In genomic region chr7:128296514-128296913, GRCm38 (mm10) we compare ENCODE assay signal across 12 mouse cellular contexts. TPM values are rescaled to one million over a fixed set of nuclear protein-coding genes. Genes with fewer than 3 reads are reported as not detected.
A peak's percentile ranks its signal among the peaks of the same experiment; 100 is the strongest.
DNase-seq lines count a peak whose midpoint lies in the region; ATAC-seq lines count a peak whose summit lies in the region.
"Had no signal": no experiment of that assay in that cellular context is flagged by ENCODE, and none has a peak within 500 bp of the region (broad histone marks: within the 10 kb centered on the region; RNA-seq: fewer than 3 reads in every experiment).

No protein-coding gene starts in this region.

- H3K27ac ChIP-seq in heart, embryonic 11.5 days (ENCODE audit: low read depth, low read length), result no peak overlapping the region
- no peak overlapping the region for H3K27ac ChIP-seq in midbrain, embryonic 10.5 days (replicated peaks)
- H3K27ac ChIP-seq in midbrain, embryonic 14.5 days (replicated peaks; ENCODE audit: low read depth, low read length), result no peak overlapping the region
- no peak overlapping the region for H3K27ac ChIP-seq in limb, embryonic 12.5 days
- no peak overlapping the region for H3K27ac ChIP-seq in stomach, embryonic 14.5 days (ENCODE audit: low read length)

- no peak; the same call in 1 of the 2 replicates for ATAC-seq in heart, embryonic 11.5 days (replicated peaks; ENCODE audit: insufficient number of reproducible peaks, low FRiP score, low TSS enrichment)
- no peak for ATAC-seq in midbrain, embryonic 14.5 days (ENCODE audit: low FRiP score, low TSS enrichment)
- ATAC-seq in limb, embryonic 12.5 days (ENCODE audit: insufficient number of reproducible peaks, insufficient read depth, low FRiP score, low TSS enrichment, low read depth), result no peak
- no peak for ATAC-seq in stomach, embryonic 14.5 days (ENCODE audit: insufficient number of reproducible peaks, insufficient read depth, low FRiP score, low read depth)

- no peak for DNase-seq in heart, postnatal 36 days
- DNase-seq in midbrain, embryonic 10.5 days (ENCODE audit: low spot score), result no peak
- DNase-seq in midbrain, embryonic 14.5 days, result no peak
- DNase-seq in testis, postnatal 14 days (ENCODE audit: low spot score), result no peak
- no peak for DNase-seq in urinary bladder, adult 18-20 months (ENCODE audit: low spot score in 2 of 2)
- DNase-seq: cerebellum, postnatal 36 days; kidney, postnatal 36 days had no signal

- peak overlapping the region; percentile 77 for H3K4me2 ChIP-seq in heart, embryonic 11.5 days
- no peak overlapping the region for H3K4me2 ChIP-seq in midbrain, embryonic 14.5 days (ENCODE audit: low read length)
- peak overlapping the region; percentile 84 for H3K4me2 ChIP-seq in limb, embryonic 12.5 days
- peak overlapping the region; percentile 88 for H3K4me2 ChIP-seq in stomach, embryonic 14.5 days (replicated peaks; ENCODE audit: low read depth, low read length)

- 56% methylated on average over 3 of the region's 3 CpGs for WGBS in heart, embryonic 11.5 days (ENCODE audit: insufficient replicate concordance)
- 66% methylated on average over 3 of the region's 3 CpGs for WGBS in midbrain, embryonic 10.5 days
- WGBS in midbrain, embryonic 14.5 days, result 64% methylated on average over 3 of the region's 3 CpGs
- 43% methylated on average over 3 of the region's 3 CpGs for WGBS in limb, embryonic 12.5 days
- WGBS in stomach, embryonic 14.5 days, result 61% methylated on average over 3 of the region's 3 CpGs

- H3K4me3 ChIP-seq in heart, embryonic 11.5 days (ENCODE audit: low read depth, low read length), result no peak overlapping the region
- H3K4me3 ChIP-seq in midbrain, embryonic 10.5 days, result peak overlapping the region; percentile 71; the same call in 1 of the 2 replicates
- no peak overlapping the region for H3K4me3 ChIP-seq in midbrain, embryonic 14.5 days (replicated peaks; ENCODE audit: low read depth, low read length)
- H3K4me3 ChIP-seq in limb, embryonic 12.5 days (replicated peaks), result no peak overlapping the region
- H3K4me3 ChIP-seq in stomach, embryonic 14.5 days (ENCODE audit: low read depth, low read length), result no peak overlapping the region

- no peaks in the 10 kb centered on the region for H3K9me3 ChIP-seq in heart, embryonic 11.5 days (replicated peaks; ENCODE audit: control insufficient read depth, low read length)
- H3K9me3 ChIP-seq in midbrain, embryonic 10.5 days (replicated peaks), result no peaks in the 10 kb centered on the region
- H3K9me3 ChIP-seq in midbrain, embryonic 14.5 days (ENCODE audit: control insufficient read depth, low read length), result no peaks in the 10 kb centered on the region
- H3K9me3 ChIP-seq in limb, embryonic 12.5 days, result no peaks in the 10 kb centered on the region
- H3K9me3 ChIP-seq in stomach, embryonic 14.5 days (ENCODE audit: control insufficient read depth, low read depth, low read length), result no peaks in the 10 kb centered on the region

- H3K9ac ChIP-seq in heart, embryonic 11.5 days (ENCODE audit: low read depth, low read length), result no peak overlapping the region
- H3K9ac ChIP-seq in midbrain, embryonic 14.5 days (replicated peaks; ENCODE audit: low read length), result no peak overlapping the region
- H3K9ac ChIP-seq in limb, embryonic 12.5 days (replicated peaks), result no peak overlapping the region
- H3K9ac ChIP-seq in stomach, embryonic 14.5 days (replicated peaks; ENCODE audit: low read depth, low read length), result no peak overlapping the region

- H3K36me3 ChIP-seq in heart, embryonic 11.5 days (ENCODE audit: control insufficient read depth, insufficient read depth, low read length), result no peaks in the 10 kb centered on the region
- H3K36me3 ChIP-seq in midbrain, embryonic 10.5 days, result peaks cover 25% of the 10 kb centered on the region
- peaks cover 10% of the 10 kb centered on the region; the same call in 1 of the 2 replicates for H3K36me3 ChIP-seq in midbrain, embryonic 14.5 days (ENCODE audit: control insufficient read depth, insufficient read depth, low read length)
- H3K36me3 ChIP-seq in limb, embryonic 12.5 days, result peaks cover 26% of the 10 kb centered on the region
- H3K36me3 ChIP-seq in stomach, embryonic 14.5 days (ENCODE audit: control insufficient read depth, insufficient read depth, low read length), result no peaks in the 10 kb centered on the region

- intact Hi-C loops in heart, postnatal 36 days (cut with DNase I), result loop anchor here (5.0 kb wide), 1 partner anchor 49 kb away; the partner anchor contains the start of gene Tgfb1i1

- H3K4me1 ChIP-seq in heart, embryonic 11.5 days (ENCODE audit: control insufficient read depth, insufficient read depth, low read length), result peaks cover 9% of the 10 kb centered on the region; the same call in 1 of the 2 replicates
- H3K4me1 ChIP-seq in midbrain, embryonic 10.5 days, result peaks cover 42% of the 10 kb centered on the region
- H3K4me1 ChIP-seq in midbrain, embryonic 14.5 days (ENCODE audit: control insufficient read depth, insufficient read depth, low read length), result peaks cover 7% of the 10 kb centered on the region
- H3K4me1 ChIP-seq in limb, embryonic 12.5 days (replicated peaks), result peaks cover 25% of the 10 kb centered on the region
- H3K4me1 ChIP-seq in stomach, embryonic 14.5 days (ENCODE audit: control insufficient read depth, insufficient read depth, low read length), result peaks cover 17% of the 10 kb centered on the region

- H3K27me3 ChIP-seq in heart, embryonic 11.5 days (ENCODE audit: control insufficient read depth, insufficient read depth, low read length), result no peaks in the 10 kb centered on the region
- peaks cover 15% of the 10 kb centered on the region for H3K27me3 ChIP-seq in midbrain, embryonic 10.5 days (ENCODE audit: low read depth, poor library complexity, severe bottlenecking)
- no peaks in the 10 kb centered on the region for H3K27me3 ChIP-seq in midbrain, embryonic 14.5 days (ENCODE audit: control insufficient read depth, insufficient read depth, low read length)
- H3K27me3 ChIP-seq in limb, embryonic 12.5 days, result no peaks in the 10 kb centered on the region
- H3K27me3 ChIP-seq in stomach, embryonic 14.5 days (ENCODE audit: control insufficient read depth, insufficient read depth, low read length), result no peaks in the 10 kb centered on the region

RNA-seq across cellular contexts. Expression of gene BC017158, which starts 1.5 kb away (rescaled TPM):
- 18.1 and 18.2 TPM in 2 replicates for polyA plus RNA-seq in heart, embryonic 11.5 days (2014; fragmentation: Nextera tagmentation; extraction: Ambion mirVana)
- 1 to 10 TPM; 5.2 to 6.3 TPM for total RNA-seq in heart, postnatal 36 days (2021)
- polyA plus RNA-seq in midbrain, embryonic 10.5 days (2016; fragmentation: Nextera tagmentation; extraction: Ambion mirVana), result 24.6 and 26.3 TPM in 2 replicates
- 20.1 and 20.2 TPM in 2 replicates for polyA plus RNA-seq in midbrain, embryonic 14.5 days (2014; fragmentation: Nextera tagmentation; extraction: Ambion mirVana)
- 22.5 and 28.0 TPM in 2 replicates for polyA plus RNA-seq in limb, embryonic 12.5 days (2016; fragmentation: Nextera tagmentation; extraction: Ambion mirVana)
- 36.8 and 42.8 TPM in 2 replicates for polyA plus RNA-seq in stomach, embryonic 14.5 days (2014; fragmentation: Nextera tagmentation; extraction: Ambion mirVana)

RNA-seq across cellular contexts. Expression of gene Slc5a2, which starts 31.1 kb away (rescaled TPM):
- polyA plus RNA-seq in heart, embryonic 11.5 days (2014; fragmentation: Nextera tagmentation; extraction: Ambion mirVana), result 0.83 TPM in 1 of 2 replicates, not detected in the other
- not detected for total RNA-seq in heart, postnatal 36 days (2021)
- 0.28 and 0.50 TPM in 2 replicates for polyA plus RNA-seq in midbrain, embryonic 10.5 days (2016; fragmentation: Nextera tagmentation; extraction: Ambion mirVana)
- 0.31 TPM in 1 of 2 replicates, not detected in the other for polyA plus RNA-seq in midbrain, embryonic 14.5 days (2014; fragmentation: Nextera tagmentation; extraction: Ambion mirVana)
- polyA plus RNA-seq in limb, embryonic 12.5 days (2016; fragmentation: Nextera tagmentation; extraction: Ambion mirVana), result not detected in 2 replicates
- 1.00 and 2.5 TPM in 2 replicates for polyA plus RNA-seq in stomach, embryonic 14.5 days (2014; fragmentation: Nextera tagmentation; extraction: Ambion mirVana)
- total RNA-seq: midbrain, postnatal 0 days had no signal
- polyA plus RNA-seq: C2C12; midbrain, postnatal 0 days had no signal

RNA-seq across cellular contexts. Expression of gene Tgfb1i1, which starts 49.9 kb away (rescaled TPM):
- polyA plus RNA-seq in heart, embryonic 11.5 days (2014; fragmentation: Nextera tagmentation; extraction: Ambion mirVana), result 168 and 172 TPM in 2 replicates
- 10 to 100 TPM; 17.4 to 20.8 TPM for total RNA-seq in heart, postnatal 36 days (2021)
- polyA plus RNA-seq in midbrain, embryonic 10.5 days (2016; fragmentation: Nextera tagmentation; extraction: Ambion mirVana), result 40.9 and 45.3 TPM in 2 replicates
- 10.8 and 20.2 TPM in 2 replicates for polyA plus RNA-seq in midbrain, embryonic 14.5 days (2014; fragmentation: Nextera tagmentation; extraction: Ambion mirVana)
- polyA plus RNA-seq in limb, embryonic 12.5 days (2016; fragmentation: Nextera tagmentation; extraction: Ambion mirVana), result 22.3 and 27.7 TPM in 2 replicates
- polyA plus RNA-seq in stomach, embryonic 14.5 days (2014; fragmentation: Nextera tagmentation; extraction: Ambion mirVana), result 203 and 205 TPM in 2 replicates

RNA-seq across cellular contexts. Expression of gene 9130023H24Rik, which starts 58.7 kb away (rescaled TPM):
- 6.6 and 7.9 TPM in 2 replicates for polyA plus RNA-seq in heart, embryonic 11.5 days (2014; fragmentation: Nextera tagmentation; extraction: Ambion mirVana)
- total RNA-seq in heart, postnatal 36 days (2021), result 1 to 10 TPM; 2.9 to 4.2 TPM
- 10.3 and 11.7 TPM in 2 replicates for polyA plus RNA-seq in midbrain, embryonic 10.5 days (2016; fragmentation: Nextera tagmentation; extraction: Ambion mirVana)
- 9.1 and 11.5 TPM in 2 replicates for polyA plus RNA-seq in midbrain, embryonic 14.5 days (2014; fragmentation: Nextera tagmentation; extraction: Ambion mirVana)
- polyA plus RNA-seq in limb, embryonic 12.5 days (2016; fragmentation: Nextera tagmentation; extraction: Ambion mirVana), result 9.9 and 10.1 TPM in 2 replicates
- 9.7 and 9.9 TPM in 2 replicates for polyA plus RNA-seq in stomach, embryonic 14.5 days (2014; fragmentation: Nextera tagmentation; extraction: Ambion mirVana)

RNA-seq across cellular contexts. Expression of gene Armc5, which starts 59.4 kb away (rescaled TPM):
- 7.7 and 8.7 TPM in 2 replicates for polyA plus RNA-seq in heart, embryonic 11.5 days (2014; fragmentation: Nextera tagmentation; extraction: Ambion mirVana)
- total RNA-seq in heart, postnatal 36 days (2021), result 1 to 10 TPM; 7.4 to 8.4 TPM
- 15.4 and 16.7 TPM in 2 replicates for polyA plus RNA-seq in midbrain, embryonic 10.5 days (2016; fragmentation: Nextera tagmentation; extraction: Ambion mirVana)
- polyA plus RNA-seq in midbrain, embryonic 14.5 days (2014; fragmentation: Nextera tagmentation; extraction: Ambion mirVana), result 8.3 and 10.2 TPM in 2 replicates
- polyA plus RNA-seq in limb, embryonic 12.5 days (2016; fragmentation: Nextera tagmentation; extraction: Ambion mirVana), result 16.2 and 17.9 TPM in 2 replicates
- 11.5 and 12.2 TPM in 2 replicates for polyA plus RNA-seq in stomach, embryonic 14.5 days (2014; fragmentation: Nextera tagmentation; extraction: Ambion mirVana)
